ENCODE assay signal across 28 mouse cellular contexts in the genomic region with DNA sequence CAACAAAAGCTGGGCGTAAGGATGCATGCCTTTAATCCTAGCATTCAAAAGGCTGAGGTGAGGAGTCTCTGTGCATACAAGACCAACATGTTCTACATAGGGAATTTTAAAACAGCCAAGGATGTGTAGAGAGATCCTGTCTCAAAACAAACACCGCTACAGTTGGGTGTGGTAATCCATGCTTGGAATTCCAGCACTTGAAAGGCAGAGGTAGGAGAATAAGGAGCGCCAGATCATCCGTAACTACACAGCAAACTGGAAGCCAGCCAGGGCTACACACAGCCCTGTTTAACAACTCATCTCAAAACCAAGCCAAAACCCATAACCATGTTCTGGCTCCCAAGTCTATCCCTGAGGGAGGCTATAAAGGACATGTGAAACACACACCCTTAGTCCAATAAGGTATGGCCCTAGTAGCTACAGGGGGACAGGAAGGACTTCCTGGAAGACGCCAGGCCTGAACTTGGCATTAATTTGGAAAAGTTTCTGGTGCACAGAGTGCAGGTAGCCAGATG. TPM values are rescaled to one million over a fixed set of nuclear protein-coding genes. Genes with fewer than 3 reads are reported as not detected.
"Had no signal": no experiment of that assay in that cellular context is flagged by ENCODE, and none has a peak within 500 bp of the region (broad histone marks: within the 10 kb centered on the region; RNA-seq: fewer than 3 reads in every experiment).

No protein-coding gene starts in this region.

- H3K27ac ChIP-seq: intestine, embryonic 15.5 days; limb, embryonic 10.5 days; limb, embryonic 13.5 days; liver, embryonic 12.5 days; liver, embryonic 15.5 days; lung, embryonic 15.5 days; neural tube, embryonic 12.5 days; neural tube, embryonic 15.5 days had no signal

- H3K4me2 ChIP-seq: intestine, embryonic 15.5 days; limb, embryonic 13.5 days; liver, embryonic 12.5 days; liver, embryonic 15.5 days; lung, embryonic 15.5 days; midbrain, embryonic 11.5 days; neural tube, embryonic 12.5 days; neural tube, embryonic 15.5 days had no signal

- H3K27me3 ChIP-seq: intestine, embryonic 15.5 days; limb, embryonic 13.5 days; liver, embryonic 12.5 days; liver, embryonic 15.5 days; lung, embryonic 15.5 days; neural tube, embryonic 12.5 days; neural tube, embryonic 15.5 days had no signal

- DNase-seq: layer of hippocampus, adult 9-11 months; liver; lung, adult 18-20 months; lung, postnatal 10 days; lung, postnatal 4 days; midbrain, embryonic 14.5 days; right cerebral cortex, adult 18-20 months; right cerebral cortex, postnatal 25 days; spleen, adult 18-20 months; thymus, adult 18-20 months; thymus, postnatal 36 days had no signal

- H3K4me3 ChIP-seq: intestine, embryonic 15.5 days; layer of hippocampus, adult 2 months; limb, embryonic 10.5 days; limb, embryonic 13.5 days; liver, embryonic 12.5 days; liver, embryonic 15.5 days; lung, embryonic 15.5 days; neural tube, embryonic 12.5 days; neural tube, embryonic 15.5 days had no signal

- H3K9ac ChIP-seq: intestine, embryonic 15.5 days; limb, embryonic 13.5 days; liver, embryonic 12.5 days; liver, embryonic 15.5 days; lung, embryonic 15.5 days; neural tube, embryonic 12.5 days; neural tube, embryonic 15.5 days had no signal

- H3K9me3 ChIP-seq: intestine, embryonic 15.5 days; limb, embryonic 10.5 days; limb, embryonic 13.5 days; liver, embryonic 12.5 days; liver, embryonic 15.5 days; lung, embryonic 15.5 days; neural tube, embryonic 12.5 days; neural tube, embryonic 15.5 days had no signal

- H3K4me1 ChIP-seq: intestine, embryonic 15.5 days; limb, embryonic 10.5 days; limb, embryonic 13.5 days; liver, embryonic 12.5 days; liver, embryonic 15.5 days; lung, embryonic 15.5 days; neural tube, embryonic 12.5 days; neural tube, embryonic 15.5 days had no signal

- ATAC-seq: intestine, embryonic 15.5 days; liver, embryonic 12.5 days had no signal

RNA-seq across cellular contexts. Expression of gene Ttc22, which starts 41.8 kb away (rescaled TPM):
- total RNA-seq: megakaryocyte progenitor cell, adult 5-6 weeks; megakaryocyte-erythroid progenitor cell, adult 5-6 weeks had no signal
- polyA plus RNA-seq: midbrain, embryonic 11.5 days had no signal

RNA-seq across cellular contexts. Expression of gene Lexm, which starts 47.0 kb away (rescaled TPM):
- total RNA-seq: layer of hippocampus, postnatal 25 days; left cerebral cortex, adult 18-20 months; left cerebral cortex, postnatal 25 days; megakaryocyte progenitor cell, adult 5-6 weeks; megakaryocyte-erythroid progenitor cell, adult 5-6 weeks had no signal
- polyA plus RNA-seq: intestine, embryonic 15.5 days; large intestine, adult 2 months; liver, embryonic 15.5 days; lung, embryonic 15.5 days; midbrain, embryonic 14.5 days; neural tube, embryonic 15.5 days; stomach, embryonic 16.5 days had no signal
